Mouse (Mus musculus) neutrophil, adult 5-6 weeks (primary cell): ENCODE data around the gene Fcf1. TPM values are rescaled to one million over a fixed set of nuclear protein-coding genes. Genes with fewer than 3 reads are reported as not detected.

ENCODE experiments used
- total RNA-seq: library from RNA; stranded (forward); fragments of 200-1000 nt; gene quantifications from 2 replicates; pipeline ENCODE4 v1.2.3, GENCODE M21; 2017

Gene Fcf1
- total RNA-seq, 1 experiment from 2014 or later, result 90.1 TPM

Other genes with a start within 250 kb of the Fcf1 start
- 49.1 and 54.0 TPM in 2 replicates for gene Npc2, start 197.7 kb upstream of the Fcf1 start, total RNA-seq
- gene Isca2, start 197.6 kb upstream of the Fcf1 start, total RNA-seq, result 29.6 and 39.9 TPM in 2 replicates
- 0.12 TPM in 2 replicates for gene Ltbp2, start 94.4 kb upstream of the Fcf1 start, total RNA-seq
- gene Arel1, start within 50 bp of the Fcf1 start, total RNA-seq, result 45.1 and 48.8 TPM in 2 replicates
- gene Ylpm1, start 25.4 kb downstream of the Fcf1 start, total RNA-seq, result 61.8 and 67.9 TPM in 2 replicates
- 1.6 and 5.0 TPM in 2 replicates for gene Prox2, start 139.9 kb downstream of the Fcf1 start, total RNA-seq
- 156 and 173 TPM in 2 replicates for gene Dlst, start 139.9 kb downstream of the Fcf1 start, total RNA-seq
- gene Rps6kl1, start 180.4 kb downstream of the Fcf1 start, total RNA-seq, result not detected in 2 replicates
- not detected in 2 replicates for gene Pgf, start 206.9 kb downstream of the Fcf1 start, total RNA-seq
- gene Eif2b2, start 248.6 kb downstream of the Fcf1 start, total RNA-seq, result 48.6 and 55.7 TPM in 2 replicates